Mouse (Mus musculus) E14TG2a.4 (cell line): ENCODE data around the gene Adss.

Source experiments
- CTCF ChIP-seq: conservative IDR thresholded peaks from 2 replicates; pipeline ENCODE4 v1.5.1; 2014; ENCODE audit warnings: low read length
- NANOG ChIP-seq: IDR thresholded peaks from 2 replicates; pipeline ENCODE4 v1.6.1; 2014; ENCODE audit warnings: borderline replicate concordance, low read length, mixed read lengths
- POU5F1 ChIP-seq: IDR thresholded peaks from 2 replicates; pipeline ENCODE4 v1.6.1; 2014; ENCODE audit warnings: low read length, borderline replicate concordance

- TF ChIP-seq CTCF, result no peak
- no peak for TF ChIP-seq NANOG
- no peak for TF ChIP-seq POU5F1
These were observed 69.4 kb downstream of the Adss start for GRCm38 (mm10) chr1:177726870-177727269.
